Mouse (Mus musculus) cerebellum, adult 2 months (tissue): ENCODE data around the gene Cherp.

ENCODE experiments used
- CTCF ChIP-seq: fragments of 200-500 bp; IDR thresholded peaks from 2 replicates; pipeline ENCODE4 v1.5.1; 2011; ENCODE audit warnings: low read depth, mild to moderate bottlenecking, control low read depth, low read length, moderate library complexity, borderline replicate concordance; ENCODE audit not compliant: insufficient read depth
- POLR2A ChIP-seq: fragments of 200-500 bp; IDR thresholded peaks from 2 replicates; pipeline ENCODE4 v1.6.1; 2011; ENCODE audit warnings: low read length, control low read depth, borderline replicate concordance; ENCODE audit not compliant: insufficient read depth

DNA sequence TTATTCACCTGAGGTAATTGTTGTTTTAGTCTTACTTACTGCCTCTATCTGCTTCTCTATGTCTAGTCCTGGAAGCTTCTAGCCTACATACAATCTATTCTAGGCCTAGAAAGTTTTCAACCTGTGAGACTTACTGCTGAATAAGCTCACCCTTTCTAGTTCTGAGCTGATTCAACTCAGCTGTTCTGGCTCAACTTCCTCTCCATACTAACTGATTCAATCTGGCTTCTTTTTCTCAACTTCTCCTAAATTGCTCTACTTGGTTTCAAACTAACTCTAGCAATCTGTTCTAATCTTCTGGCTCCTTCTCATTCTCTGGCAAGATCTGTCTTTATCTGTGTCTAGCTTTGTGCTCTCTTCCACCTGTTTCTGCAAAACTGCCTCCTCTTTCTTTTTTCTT lies 46.9 kb upstream of the Cherp start:
- TF ChIP-seq POLR2A (no peak), CTCF (no peak)
